Mouse (Mus musculus): ENCODE results near the gene Spcs3. TPM values are rescaled to one million over a fixed set of nuclear protein-coding genes. Genes with fewer than 3 reads are reported as not detected.
"Not testable (repeated sequence)": the region's sequence is repeated elsewhere in the genome, so short reads cannot be mapped to it uniquely, and the experiment has no call there.

Spcs3 gene
- 10 to 100 TPM; 44.8 to 50.3 TPM for total RNA-seq (2021)
- long read RNA-seq, experiment 1, transcript Spcs3-201 (5 exons, 3,466 nt), result major isoform, 74 of 82 reads
- long read RNA-seq, experiment 1, partial matches to known transcripts, result 1 of 82 reads
- long read RNA-seq, experiment 1, other reads (novel, unspliced or antisense), result 7 of 82 reads
- long read RNA-seq, experiment 2, transcript Spcs3-201 (5 exons, 3,466 nt), result major isoform, 25 of 29 reads
- long read RNA-seq, experiment 2, partial matches to known transcripts, result 0 of 29 reads
- long read RNA-seq, experiment 2, other reads (novel, unspliced or antisense), result 4 of 29 reads

DNA sequence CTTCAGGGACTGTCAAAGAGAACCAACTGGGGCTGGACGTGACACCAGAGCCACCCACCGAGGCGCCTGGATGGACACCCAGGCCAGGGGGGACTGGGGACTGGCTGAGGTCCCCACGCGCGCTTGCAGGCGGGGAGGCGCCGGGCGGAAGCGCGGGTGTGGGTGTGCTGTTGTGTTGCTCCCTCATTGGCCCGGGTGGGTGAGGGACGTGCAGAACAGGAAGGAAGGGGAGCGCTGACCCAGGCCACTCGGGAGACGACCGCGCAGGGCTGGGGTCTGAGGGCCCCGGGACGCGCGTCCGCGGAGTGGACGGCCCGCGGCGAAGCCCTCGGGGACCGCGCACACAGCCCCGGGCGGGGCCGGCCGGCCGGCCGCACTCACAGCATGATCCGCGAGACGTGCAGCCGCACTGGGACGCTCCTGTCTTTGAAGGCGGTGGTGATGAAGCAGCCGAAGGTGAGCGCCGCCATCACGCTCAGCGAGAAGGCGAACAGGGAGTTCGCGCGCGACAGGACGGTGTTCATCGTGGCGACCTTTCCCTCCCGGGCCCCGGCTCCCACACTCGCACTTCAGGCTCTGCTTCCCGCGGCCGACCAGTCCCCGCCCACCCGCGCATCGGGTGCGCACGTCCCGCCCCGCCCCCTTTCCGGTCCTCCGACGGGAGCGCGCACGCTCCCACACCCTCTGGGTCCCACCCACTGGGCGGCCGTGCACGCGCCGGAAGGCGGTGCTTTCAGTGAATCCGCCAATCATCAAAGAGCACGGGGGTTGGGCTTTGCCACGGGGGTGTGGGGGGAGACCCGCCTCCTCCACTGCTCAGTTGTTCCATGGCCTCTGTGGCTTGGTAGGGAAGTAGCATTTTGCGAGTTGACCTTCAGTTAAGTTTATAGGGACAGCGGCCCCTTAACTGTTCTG is at the start of gene Spcs3, which contains the start of gene Asb5:
Gene Spcs3 (minus strand): TSS at position 617 of the 915 bp plus-strand sequence.
Gene Asb5 (plus strand): TSS at position 199 of the 915 bp plus-strand sequence.
- DNase-seq, result peak; percentile 96 to 97

DNA sequence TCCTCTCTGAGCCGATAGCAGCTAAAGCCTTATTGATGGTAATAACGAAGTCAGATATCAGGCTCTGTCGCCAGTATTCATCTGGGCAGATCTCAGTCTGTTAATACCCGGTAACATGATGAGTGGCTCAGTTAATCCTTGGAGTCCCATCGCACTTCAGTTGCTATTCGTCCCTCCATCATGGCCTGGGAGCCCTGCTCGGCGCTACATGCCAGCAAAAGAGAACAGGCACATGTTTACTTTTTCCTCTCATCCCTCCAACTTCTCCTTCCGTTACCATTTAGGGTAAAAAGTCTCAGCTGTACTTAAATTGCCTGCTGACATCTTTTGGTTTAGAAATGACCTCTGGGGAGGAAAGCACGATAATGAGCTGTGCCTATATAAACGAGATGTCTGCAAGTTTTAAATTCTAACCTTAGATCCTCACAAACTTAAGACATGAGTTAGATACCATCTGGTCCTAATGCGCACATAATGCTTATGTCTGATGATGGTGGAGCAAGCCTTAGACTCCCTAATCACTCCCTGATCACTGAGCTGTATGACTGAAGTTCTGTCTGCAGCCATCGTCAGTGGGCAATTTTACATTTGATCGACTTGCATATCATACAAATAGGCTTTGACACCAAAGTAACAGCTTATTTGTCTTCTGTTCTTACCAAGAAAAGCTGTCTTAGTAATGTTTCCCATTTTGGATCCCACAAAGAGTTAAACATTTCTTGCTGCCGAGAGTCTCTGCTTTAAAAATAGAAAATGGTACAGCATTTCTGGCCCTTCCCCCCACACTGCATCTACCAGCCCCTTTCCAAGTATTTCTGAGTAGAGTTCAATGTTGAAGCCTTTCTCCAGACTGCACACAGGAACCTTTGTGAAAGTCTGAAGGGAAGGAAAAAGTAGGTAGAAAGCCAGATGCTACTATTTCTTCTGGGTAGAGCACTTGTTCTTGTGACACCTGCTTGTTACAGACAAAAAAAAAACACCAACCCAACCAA is 41.1 kb upstream of the Spcs3 start:
- DNase-seq, result peak; percentile 48 to 56

DNA sequence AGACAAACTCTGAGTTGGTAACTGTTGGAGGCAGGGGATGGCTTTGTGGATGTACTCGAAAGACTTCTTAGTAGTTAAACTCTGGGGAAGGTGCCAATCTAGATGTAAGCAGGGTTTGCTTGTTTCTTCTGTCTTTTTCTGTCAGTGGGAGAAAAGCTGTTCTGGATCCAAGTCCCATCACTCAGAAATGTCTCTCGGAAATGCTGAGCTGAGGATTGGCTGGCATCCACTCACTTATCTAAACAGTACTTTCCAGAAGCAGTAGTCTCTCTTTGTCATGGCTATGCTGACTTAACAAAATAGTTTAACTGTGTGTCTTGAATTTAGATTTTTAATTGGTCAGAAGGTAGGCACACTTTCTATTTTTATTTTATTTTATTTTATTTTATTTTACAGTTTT is 37.4 kb upstream of the Spcs3 start:
- no peak for DNase-seq

DNA sequence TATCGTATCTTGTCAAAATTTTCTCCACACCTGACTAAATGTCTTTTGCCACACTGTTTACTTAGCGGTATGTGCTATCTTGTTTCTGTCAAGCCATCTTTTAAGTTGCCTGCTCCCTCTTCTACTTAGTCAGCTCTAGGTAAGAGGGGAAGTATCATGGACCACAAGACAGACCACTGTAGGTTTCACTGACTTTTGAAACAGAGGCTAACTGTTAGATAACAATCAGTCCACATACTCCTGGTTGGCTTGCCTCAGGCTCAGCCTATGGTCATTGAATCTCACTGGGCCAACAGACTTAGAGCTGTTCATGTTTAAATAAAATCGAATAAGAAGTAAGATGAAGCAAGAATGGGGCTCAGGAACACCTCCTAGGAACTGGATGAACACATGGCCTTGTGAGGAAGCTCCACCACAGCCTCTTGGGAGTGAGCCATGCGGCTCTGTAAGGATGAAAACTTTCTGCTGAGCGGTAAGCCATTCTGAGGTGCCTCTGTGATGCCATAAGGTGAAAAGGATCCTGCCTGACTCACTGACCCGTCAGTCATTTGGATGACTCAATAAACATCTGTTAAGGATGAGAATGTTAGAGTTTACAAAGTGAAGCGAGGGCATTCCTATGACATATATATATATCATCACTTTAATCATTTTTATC is 35.9 kb upstream of the Spcs3 start:
- no peak for DNase-seq

DNA sequence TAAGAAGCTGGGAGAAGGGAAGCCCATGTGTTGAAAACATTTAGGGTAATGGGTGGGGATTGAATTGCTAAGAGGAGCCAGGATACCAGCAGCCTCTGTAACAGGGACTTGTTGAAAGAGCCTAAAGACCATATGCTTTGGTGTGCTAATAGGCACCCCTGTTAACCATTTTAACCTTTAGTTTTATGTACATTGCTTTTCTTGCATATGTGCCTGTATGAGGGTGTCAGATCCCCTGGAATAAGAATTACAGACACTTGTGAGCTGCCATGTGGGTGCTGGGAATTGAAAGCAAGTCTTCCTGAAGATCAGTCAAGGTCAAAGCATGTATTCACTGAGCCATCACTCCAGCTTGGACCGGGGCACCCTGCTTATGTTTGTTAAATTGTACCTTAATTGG is 35.4 kb upstream of the Spcs3 start:
- DNase-seq, result no peak

DNA sequence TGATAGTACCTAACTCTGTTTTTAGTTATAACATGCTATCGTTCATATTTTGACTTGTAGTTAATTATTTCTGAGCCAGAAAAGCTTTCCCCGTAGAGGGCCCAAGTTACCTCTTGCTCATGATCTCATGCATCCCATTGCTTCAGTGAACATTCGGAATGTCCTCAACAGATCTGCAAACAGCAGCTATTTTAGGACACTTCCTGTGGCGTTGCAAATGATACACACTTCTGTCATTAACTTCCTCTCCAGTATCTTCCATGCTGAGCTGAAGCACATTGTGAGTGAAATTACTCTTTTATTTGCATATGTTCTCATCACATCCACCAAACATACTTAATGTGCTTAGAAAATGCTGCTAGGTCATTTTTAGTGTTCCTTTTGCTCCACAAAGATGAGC is 32.3 kb upstream of the Spcs3 start:
- DNase-seq, result peak in 1 of 2 experiments; percentile 5

DNA sequence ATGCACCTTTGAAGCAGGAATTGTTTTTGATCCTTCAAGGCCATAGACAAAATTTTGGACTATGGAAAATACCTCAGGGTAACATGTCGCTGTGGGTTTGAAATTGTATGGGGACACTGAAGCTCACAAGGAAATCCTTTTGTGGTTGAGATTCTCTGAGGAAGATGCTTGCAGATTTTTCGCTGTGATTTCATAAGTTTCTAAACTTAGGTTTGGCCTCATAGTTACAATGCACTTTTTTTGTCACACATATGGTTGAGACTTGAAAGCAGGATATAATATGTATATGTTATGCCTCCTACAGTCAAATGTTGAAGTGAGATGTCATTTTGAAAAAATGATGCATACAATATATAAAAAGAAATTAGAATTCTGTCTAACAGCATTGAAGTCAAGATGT is 25.1 kb upstream of the Spcs3 start:
- no peak for DNase-seq

DNA sequence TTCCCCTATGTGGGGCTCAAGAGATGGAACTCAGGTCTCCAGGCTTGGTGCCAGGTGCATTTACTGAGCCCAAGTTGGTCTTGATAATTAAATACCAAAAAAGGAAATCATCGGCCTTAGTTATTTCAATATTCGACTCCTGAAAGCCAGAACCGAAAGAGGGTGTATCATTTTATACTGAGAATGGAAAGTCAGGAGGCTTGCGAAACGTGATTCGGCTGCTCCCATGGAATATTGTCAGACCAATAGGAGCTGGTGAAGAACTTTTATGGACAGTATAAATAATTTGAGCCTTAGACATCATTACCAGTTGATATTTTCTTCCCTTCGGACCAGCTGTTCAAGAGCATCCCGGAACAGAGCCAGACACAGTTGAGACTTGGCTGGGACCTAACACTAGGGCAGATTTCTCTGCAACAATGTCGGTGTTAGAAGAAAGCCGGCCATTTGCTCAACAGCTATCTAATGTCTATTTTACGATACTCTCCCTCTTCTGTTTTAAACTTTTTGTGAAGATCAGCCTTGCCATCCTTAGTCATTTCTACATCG is 20.3 kb upstream of the Spcs3 start:
- DNase-seq, result no peak

DNA sequence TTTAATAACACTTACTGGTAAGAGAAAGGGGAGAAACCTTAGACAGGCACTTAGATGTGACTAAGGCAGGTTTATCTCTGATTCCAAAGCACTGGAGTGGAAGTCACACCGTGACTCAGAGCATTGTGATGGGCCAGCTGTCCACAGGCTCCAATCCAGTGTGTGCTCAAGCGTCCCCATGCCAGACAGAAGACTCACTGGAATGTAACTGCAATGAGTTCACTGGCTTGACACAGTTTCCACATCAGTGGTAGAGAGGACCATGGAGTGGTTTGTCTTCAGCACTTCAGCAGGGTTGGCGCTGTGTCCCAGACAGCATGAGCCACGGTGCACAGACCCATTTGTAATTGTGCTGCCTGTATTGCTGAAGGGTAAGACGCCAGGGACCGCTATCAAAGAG is 18.6 kb upstream of the Spcs3 start:
- peak in 1 of 2 experiments; percentile 26 for DNase-seq

DNA sequence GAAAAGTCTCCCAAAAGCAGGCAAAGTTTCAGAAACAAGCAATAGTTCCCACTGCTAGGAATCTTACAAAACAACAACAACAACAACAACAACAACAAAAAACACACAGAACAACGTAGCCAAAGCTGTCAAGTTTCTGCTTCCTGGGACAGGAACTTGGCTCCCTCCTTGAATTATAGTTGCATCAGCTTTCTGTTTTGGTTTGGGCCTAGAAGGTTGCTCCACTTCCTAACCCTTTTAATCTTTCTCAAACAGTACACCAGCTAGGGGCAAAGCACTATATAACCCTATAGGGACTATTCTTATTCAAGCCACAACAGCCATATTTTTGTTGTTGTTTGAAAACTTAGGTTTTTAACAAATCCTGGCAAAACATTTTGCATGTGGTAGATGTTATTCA is 11.5 kb upstream of the Spcs3 start:
- DNase-seq, result no peak

DNA sequence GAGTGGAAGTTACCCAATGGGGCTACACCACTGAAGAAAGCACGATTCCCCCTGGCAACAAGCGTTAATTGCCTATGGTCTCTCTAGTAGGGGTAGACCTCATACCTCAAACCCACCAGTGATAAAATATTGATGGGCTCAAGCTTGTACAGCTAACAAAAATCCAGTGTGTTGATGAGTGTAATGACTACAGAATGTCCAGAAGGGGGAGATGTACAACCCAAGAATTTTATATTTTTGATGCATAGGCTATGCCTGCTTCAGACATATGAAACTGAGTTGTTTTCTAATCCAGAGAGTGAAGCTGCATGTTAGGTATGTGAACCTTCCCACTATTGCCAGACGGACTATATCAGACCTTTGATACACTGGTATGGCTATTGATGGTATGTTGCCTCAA is 7.5 kb upstream of the Spcs3 start:
- no peak for DNase-seq

DNA sequence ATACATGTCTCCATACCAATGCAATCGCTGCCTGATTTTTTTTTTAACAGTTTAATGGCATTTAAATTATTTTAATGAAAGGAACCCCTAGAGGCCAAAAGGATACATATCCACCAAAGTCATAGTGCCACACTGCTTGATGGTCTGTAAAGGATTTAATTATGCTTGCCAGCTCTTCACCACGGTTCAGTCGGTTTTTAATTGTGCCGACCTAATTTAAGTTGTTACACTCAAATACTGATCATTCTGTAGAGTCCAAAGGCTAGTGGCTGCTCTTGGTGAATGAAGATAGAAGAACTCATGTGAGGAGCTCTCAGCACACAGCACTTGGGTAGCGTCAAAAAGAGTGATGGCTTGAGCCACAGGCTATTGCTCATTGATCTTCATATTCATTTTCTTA is 5.4 kb upstream of the Spcs3 start:
- no peak for DNase-seq

DNA sequence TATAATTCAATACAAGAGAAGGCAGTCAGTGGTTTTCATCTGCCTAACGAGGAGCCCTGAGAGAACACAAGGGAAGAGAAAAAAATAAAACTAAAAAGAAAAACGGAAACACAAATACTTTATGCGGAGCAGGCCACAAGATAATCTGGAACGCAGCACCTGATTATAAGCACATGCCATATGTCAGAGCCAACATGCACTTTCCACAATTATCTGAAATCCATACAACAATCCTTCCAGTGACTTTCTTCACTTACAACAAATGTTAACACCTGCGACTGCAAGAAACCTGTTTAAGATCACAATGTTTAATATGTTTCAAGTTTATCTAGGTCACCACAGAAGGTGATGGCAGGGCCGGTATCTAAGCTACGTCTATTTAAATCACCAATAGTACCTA is 1.2 kb downstream of the Spcs3 start:
- DNase-seq, result no peak

DNA sequence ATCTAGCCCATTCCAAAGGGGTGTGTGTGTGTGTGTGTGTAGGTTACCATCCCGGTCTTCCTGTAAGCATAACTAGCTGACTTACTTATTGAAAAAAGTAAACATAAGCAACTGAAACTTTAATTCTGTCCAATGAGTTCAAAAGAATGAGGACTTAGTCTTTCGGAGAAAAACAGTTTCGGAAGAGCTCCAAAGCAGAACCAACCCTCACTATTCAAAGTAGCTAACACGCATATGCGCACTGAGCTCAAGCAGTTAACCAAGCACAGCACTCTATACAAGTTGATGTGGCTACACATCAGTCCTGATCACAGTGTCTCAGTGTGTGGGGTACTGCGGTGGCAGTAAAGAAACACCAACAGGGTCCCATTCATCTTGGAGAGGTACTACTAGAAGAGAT is 3.1 kb downstream of the Spcs3 start:
- DNase-seq, result no peak

DNA sequence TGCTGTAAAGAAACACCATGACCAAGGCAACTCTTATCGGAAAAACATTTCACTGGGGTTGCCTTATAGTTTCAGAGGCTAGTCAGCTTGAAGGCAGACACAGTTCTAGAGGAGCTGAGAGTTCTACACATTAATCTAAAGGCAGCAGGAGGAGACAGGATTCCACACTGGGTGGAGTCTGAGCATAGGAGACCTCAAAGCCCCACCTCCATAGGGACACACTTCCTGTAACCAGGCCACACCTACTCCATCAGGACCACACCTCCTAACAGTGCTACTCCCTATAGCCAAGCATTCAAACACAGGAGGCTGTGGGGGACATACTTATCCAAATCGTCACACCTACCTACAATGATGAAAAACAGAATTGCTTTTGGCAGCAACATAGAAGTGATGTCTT is 4.2 kb downstream of the Spcs3 start:
- no peak for DNase-seq

DNA sequence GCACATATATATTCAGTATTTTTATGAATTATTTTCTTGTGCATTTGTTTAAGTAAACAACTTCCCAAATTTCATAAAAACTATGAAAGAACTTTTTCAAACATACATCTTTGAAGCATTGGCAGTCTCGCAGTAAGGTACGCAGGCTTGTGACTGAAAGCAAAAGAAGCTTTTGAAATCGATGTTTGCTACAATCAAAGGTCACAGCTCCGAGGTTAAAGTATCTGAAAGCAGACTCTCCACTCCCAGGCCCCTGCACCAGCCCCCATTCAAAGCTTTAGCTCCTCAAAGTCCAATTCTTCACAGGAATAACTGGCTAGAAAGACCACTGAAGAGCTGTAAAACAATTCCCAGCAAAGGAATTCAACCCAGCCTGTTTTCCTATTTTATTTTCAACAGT is 9.3 kb downstream of the Spcs3 start:
- no peak for DNase-seq

DNA sequence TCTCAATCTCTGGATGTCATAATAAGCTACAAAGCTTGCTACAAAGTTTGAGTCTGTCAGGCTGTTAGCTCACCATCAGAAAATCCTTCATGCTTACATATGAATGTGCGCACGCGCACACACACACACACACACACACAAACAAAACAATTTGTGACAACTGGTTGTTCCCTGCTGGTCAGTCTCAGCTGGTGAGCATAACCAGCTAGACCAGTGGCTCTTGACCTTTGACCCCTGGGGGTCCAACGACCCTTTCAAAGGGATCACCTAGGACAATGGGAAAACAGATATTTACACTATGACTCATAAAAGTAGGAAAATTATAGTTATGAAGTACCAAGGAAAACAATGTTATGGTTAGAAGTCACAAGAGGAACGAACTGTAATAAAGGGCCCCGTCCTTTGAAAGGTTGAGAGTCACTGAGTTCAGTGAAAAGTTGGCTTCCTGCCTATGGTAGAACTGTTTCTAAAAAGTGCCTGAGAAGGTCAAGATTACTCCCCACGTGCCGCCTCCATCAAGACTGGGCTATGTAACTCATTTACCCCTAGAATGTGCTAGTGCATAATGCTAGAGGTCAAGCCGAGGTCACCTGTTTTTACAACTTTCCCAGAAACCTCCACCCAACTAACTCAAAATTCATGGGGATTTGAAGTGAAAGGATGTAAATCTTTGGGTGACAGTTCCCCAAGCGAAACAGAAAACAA is 10.9 kb downstream of the Spcs3 start:
- no peak for DNase-seq

DNA sequence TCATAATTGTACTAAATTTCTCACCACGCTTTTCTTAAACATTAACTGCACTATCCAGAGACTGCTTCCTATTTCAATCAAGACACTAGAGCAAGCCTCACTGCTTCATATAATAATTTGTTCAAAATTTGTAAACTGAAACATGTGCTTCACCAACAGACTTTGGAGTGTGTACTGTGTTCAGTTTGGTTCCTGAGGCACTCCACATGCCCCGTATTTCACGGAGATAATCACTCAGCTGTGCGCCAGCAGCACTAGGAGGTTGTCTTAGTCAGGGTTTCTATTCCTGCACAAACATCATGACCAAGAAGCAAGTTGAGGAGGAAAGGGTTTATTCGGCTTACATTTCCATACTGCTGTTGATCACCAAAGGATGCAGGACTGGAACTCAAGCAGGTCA is 17.6 kb downstream of the Spcs3 start:
- not testable (repeated sequence) for DNase-seq

DNA sequence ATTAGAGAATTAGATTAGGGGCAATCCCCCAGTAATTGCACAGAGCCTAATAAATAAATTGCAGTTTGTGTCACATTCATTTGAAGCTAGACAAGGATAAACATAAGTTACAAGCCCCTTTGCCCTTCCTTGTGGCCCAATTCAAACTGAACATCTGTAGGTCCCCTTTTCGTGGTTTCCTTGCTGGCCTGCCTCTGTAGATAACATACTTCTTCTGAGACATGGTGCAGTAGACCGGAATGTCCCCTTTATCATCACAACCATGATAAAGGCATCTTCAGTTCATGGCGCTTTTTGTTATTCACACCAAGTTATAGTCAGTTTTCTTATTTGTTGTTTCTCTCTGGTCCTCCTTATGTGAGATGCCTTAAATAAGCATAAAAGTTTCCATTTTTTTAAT is 18.0 kb downstream of the Spcs3 start:
- no peak for DNase-seq

DNA sequence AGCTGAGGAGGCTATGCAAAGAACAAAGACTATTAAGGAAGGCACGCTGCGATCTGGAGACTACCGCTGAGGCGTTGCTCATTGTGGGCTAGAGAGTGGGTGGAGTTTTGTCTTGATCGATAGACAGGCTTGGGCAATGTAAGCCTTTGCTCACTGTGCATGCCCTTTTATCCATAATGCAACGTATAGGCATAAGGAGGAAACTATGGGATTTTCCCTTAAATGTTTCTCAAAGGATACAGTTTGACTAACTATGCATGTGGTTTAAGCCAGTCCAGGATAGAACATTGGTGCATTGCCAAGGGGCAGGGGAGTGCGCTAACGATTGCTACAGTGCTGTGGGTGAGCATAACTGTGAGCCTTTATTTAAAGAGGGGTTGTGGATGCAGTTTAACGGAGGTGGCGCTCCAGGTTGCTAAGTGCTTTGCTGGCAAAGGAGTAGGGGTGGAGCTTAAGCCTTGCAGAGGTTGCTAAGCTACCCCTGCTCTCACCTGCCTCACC is 20.5 kb downstream of the Spcs3 start:
- DNase-seq, result no peak

DNA sequence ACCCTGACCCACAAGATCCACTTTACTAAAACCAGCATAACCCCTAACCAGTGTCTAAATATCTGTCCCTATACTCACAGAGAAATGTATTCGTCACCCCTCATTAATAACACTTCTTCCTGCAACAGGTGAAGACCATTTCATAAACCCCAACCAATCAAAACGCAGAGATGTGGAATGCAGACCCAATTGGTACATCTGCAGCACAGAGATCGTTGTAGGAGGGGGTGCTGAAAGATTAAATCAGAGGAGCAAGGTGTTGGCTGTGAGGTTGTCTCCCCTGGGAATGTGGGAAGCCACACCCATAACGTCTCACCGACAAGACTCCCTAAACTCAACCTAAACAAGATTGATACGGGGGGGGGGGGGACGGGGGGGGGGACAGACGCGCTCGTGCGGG is 21.0 kb downstream of the Spcs3 start:
- DNase-seq, result no peak
